Mouse (Mus musculus) liver, embryonic 11.5 days (tissue): ENCODE measurements around the gene Scaf1. TPM values are rescaled to one million over a fixed set of nuclear protein-coding genes. Genes with fewer than 3 reads are reported as not detected.

Experiments used
- ATAC-seq: fragments of 200-750 bp; cut with Nextera tagmentation; replicated peaks from 2 replicates; pipeline ENCODE4 v1.8.0; 2017; ENCODE audit warnings: moderate number of reproducible peaks, mild to moderate bottlenecking, moderate TSS enrichment, moderate library complexity; ENCODE audit not compliant: low FRiP score
- DNase-seq: peaks from one replicate; pipeline ENCODE4 v3.0.0-alpha.2; 2017; ENCODE audit warnings: low spot score
- H3K27ac ChIP-seq: fragments of 300-500 bp; sonication (generic); 2 replicates; pipeline ENCODE4 v1.5.1; 2014; ENCODE audit warnings: mild to moderate bottlenecking, low read depth, low read length, control low read depth
- H3K27me3 ChIP-seq: fragments of 300-500 bp; sonication (generic); replicated peaks from 2 replicates; pipeline ENCODE4 v1.6.1; 2014; ENCODE audit warnings: low read length, mixed read lengths; ENCODE audit not compliant: control insufficient read depth, insufficient read depth
- H3K36me3 ChIP-seq: fragments of 300-500 bp; sonication (generic); 2 replicates; pipeline ENCODE4 v1.6.1; 2014; ENCODE audit warnings: mild to moderate bottlenecking, low read length, moderate library complexity, mixed read lengths; ENCODE audit not compliant: control insufficient read depth, insufficient read depth
- H3K4me1 ChIP-seq: fragments of 300-500 bp; sonication (generic); replicated peaks from 2 replicates; pipeline ENCODE4 v1.6.1; 2014; ENCODE audit warnings: low read length, mixed read lengths; ENCODE audit not compliant: control insufficient read depth, insufficient read depth
- H3K4me2 ChIP-seq: fragments of 300-500 bp; sonication (generic); 2 replicates; pipeline ENCODE4 v1.6.1; 2014; ENCODE audit warnings: mild to moderate bottlenecking, control low read depth, moderate library complexity
- H3K4me3 ChIP-seq: fragments of 300-500 bp; sonication (generic); 2 replicates; pipeline ENCODE4 v1.5.1; 2014; ENCODE audit warnings: low read depth, low read length, control low read depth
- H3K9ac ChIP-seq: fragments of 300-500 bp; sonication (generic); 2 replicates; pipeline ENCODE4 v1.6.1; 2014; ENCODE audit warnings: low read depth, low read length, control low read depth
- H3K9me3 ChIP-seq: fragments of 300-500 bp; sonication (generic); 2 replicates; pipeline ENCODE4 v1.6.1; 2016; ENCODE audit warnings: low read length, inconsistent platforms, mixed read lengths; ENCODE audit not compliant: control insufficient read depth
- WGBS: fragments of 180-500 bp; shearing (Covaris S2); extraction: QIAGEN DNeasy Blood & Tissue Kit; methylation state at CpG from one replicate; pipeline ENCODE4 v1.1.7; 2014; 5-methylcytosine and 5-hydroxymethylcytosine counted together
- polyA plus RNA-seq: library from polyadenylated mRNA; unstranded; fragments of >200 nt; fragmentation: Nextera tagmentation; extraction: Ambion mirVana; gene quantifications from 2 replicates; pipeline ENCODE4 v1.2.1, GENCODE M21; 2014

Scaf1 gene
- polyA plus RNA-seq, 1 experiment from 2014 or later = 40.1 TPM

DNA sequence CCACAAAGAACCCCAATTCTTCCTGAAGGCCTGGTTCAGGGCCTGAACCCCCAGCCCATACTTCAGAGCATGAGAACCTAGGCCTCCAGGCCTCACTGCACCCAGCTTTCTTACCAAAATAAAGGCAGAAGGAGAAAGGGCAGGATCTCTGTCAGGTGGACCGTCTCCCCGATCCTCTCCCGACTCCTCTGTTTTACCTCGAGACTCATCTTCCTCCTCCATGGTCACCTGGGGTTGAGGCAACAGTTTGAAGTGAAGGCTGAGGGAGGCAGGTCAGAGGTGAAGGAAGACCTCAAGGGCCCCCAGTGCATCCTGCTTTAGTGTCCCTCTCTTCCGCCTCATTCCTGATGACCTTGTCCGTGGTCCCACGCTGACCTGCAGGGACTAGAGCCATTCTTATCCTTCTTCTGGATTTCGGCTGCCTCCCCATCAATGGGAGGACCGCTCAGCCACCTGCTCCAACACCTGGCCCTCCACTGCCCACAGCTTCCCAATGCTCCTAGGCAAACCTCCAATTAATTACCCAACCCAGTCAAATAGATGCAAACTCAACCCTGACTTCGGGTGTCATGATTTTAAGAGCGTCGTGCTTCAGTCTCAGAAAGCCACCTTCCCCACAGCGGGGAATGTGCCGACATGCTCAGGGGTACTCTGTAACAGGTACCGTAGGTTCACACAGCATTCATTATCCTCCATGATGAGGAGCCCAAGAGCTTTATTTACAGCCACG is 2.6 kb downstream of the Scaf1 start:
- Histone ChIP-seq H3K9ac (no peak overlapping the region; the same call in 1 of the 2 replicates), H3K36me3 (peaks cover 37% of the 10 kb centered on the region), H3K27me3 (no peaks in the 10 kb centered on the region), H3K9me3 (no peaks in the 10 kb centered on the region), H3K4me3 (no peak overlapping the region), H3K27ac (no peak overlapping the region), H3K4me1 (peaks cover 23% of the 10 kb centered on the region), H3K4me2 (peak overlapping the region; percentile 21; the same call in 1 of the 2 replicates)
- ATAC-seq (no peak), DNase-seq (no peak)
- WGBS = 95% methylated on average over 16 of the region's 16 CpGs

DNA sequence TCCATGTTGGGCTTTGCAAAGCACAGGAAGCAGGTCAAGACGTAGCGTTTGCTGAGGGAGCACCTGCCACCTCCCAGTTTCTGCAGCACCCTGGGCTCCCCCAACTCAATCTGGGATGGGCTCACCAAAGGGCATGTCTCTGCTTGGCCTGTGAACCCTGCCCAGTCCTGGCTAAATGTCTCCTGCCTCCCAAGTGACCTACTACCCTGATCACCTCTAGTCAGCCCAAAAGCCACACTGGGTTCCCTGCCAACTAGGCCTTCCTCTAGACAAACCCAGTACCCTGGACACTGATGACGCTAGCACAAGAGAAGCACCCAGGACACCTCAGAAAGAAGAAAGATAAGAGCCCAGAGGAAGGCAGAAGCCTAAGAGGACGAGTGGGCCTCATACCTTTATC is 3.3 kb downstream of the Scaf1 start:
- Histone ChIP-seq H3K4me2 (0 out of 2 replicates have a peak overlapping the region, but pooled peaks have one; percentile 21), H3K9ac (no peak overlapping the region; the same call in 1 of the 2 replicates), H3K27ac (no peak overlapping the region), H3K4me1 (peaks cover 23% of the 10 kb centered on the region), H3K27me3 (no peaks in the 10 kb centered on the region), H3K9me3 (no peaks in the 10 kb centered on the region), H3K4me3 (no peak overlapping the region), H3K36me3 (peaks cover 44% of the 10 kb centered on the region)
- no peak for ATAC-seq
- no peak for DNase-seq
- 74% methylated on average over 4 of the region's 4 CpGs for WGBS

- Histone ChIP-seq H3K4me1 (peaks cover 23% of the 10 kb centered on the region), H3K9ac (no peak overlapping the region), H3K4me3 (no peak overlapping the region), H3K27me3 (no peaks in the 10 kb centered on the region), H3K9me3 (no peaks in the 10 kb centered on the region), H3K27ac (no peak overlapping the region), H3K36me3 (peaks cover 52% of the 10 kb centered on the region), H3K4me2 (no peak overlapping the region)
- DNase-seq (no peak), ATAC-seq (no peak)
- WGBS = 97% methylated on average over 6 of the region's 6 CpGs
Measured at GRCm38 (mm10) chr7:45012011-45012410, 4.2 kb downstream of the Scaf1 start.

DNA sequence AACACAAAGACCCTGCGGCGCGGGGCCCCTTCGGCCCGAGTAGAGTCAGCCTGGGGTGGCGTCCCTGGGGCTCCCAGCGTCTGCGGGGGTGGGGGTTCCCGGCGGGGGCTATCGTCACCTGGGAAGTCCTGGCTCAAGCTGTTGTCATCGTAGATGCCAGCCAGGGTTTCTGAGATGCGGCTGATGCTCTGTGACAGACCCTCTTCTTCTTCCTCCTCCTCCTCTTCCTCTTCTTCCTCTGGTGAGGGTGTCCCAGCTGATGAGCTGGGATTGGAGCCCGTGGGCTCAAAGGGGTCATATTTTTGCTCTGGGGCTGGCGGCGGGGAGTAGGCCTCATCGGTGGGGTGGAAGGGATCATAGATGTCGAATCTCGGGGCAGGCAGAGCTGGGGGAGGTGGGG is 7.8 kb downstream of the Scaf1 start:
- 94% methylated on average over 19 of the region's 19 CpGs for WGBS

DNA sequence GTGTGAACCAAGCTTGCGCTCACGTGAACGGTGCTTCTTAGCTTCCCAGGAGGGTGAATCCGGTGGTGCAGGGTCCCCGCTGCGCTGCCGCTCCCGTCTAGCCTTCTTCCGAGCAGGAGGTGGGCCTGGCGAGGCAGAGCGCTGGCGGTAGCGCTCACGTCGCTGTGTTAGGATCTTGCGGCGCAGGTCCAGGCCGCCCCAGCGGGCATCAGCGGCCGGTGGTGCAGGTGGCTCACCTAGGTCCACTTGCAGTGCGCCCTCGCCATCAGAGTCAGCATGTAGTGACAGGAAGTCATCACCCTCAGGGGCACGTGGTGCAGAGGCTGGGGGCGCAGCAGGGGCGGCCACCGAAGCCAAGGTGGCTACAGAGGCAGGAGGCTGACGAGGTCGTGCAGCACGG is 8.3 kb downstream of the Scaf1 start:
- DNase-seq = no peak
- ATAC-seq = no peak
- WGBS = 96% methylated on average over 30 of the region's 30 CpGs

More for the DNA sequence above, 7.8 kb downstream of the Scaf1 start:
- Histone ChIP-seq H3K9me3 (no peaks in the 10 kb centered on the region), H3K4me1 (peaks cover 7% of the 10 kb centered on the region; the same call in 1 of the 2 replicates), H3K27me3 (no peaks in the 10 kb centered on the region), H3K9ac (no peak overlapping the region), H3K36me3 (peaks cover 83% of the 10 kb centered on the region), H3K27ac (no peak overlapping the region), H3K4me2 (no peak overlapping the region), H3K4me3 (no peak overlapping the region)
- ATAC-seq (no peak), DNase-seq (no peak)

DNA sequence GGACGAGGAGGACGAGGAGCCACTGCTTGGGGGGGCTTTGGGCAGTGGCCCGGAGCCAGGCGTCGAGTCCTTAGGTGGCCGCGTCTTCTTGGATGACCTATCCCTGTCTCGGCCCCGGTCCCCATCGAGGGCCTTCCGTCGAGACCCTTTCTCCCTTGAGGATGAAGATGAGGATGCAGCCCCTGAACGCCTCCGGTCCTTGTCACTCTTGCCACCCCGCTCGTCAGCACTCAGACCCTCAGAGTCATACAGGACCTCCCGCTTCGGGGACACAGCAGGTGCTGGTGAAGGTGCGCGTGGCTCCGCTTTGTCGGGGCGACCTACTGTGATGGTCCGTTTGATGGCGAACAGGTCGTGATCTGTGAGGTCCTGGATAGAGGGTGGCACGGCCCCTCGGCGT is 9.0 kb downstream of the Scaf1 start:
- Histone ChIP-seq H3K9me3 (no peaks in the 10 kb centered on the region), H3K27ac (no peak overlapping the region), H3K9ac (no peak overlapping the region), H3K4me3 (no peak overlapping the region), H3K4me1 (no peaks in the 10 kb centered on the region), H3K36me3 (peaks cover 84% of the 10 kb centered on the region), H3K4me2 (no peak overlapping the region), H3K27me3 (no peaks in the 10 kb centered on the region)
- ATAC-seq (no peak), DNase-seq (no peak)
- WGBS = 95% methylated on average over 29 of the region's 29 CpGs

More for the DNA sequence above, 8.3 kb downstream of the Scaf1 start:
- H3K27me3 ChIP-seq = no peaks in the 10 kb centered on the region
- no peak overlapping the region for H3K9ac ChIP-seq
- H3K27ac ChIP-seq = no peak overlapping the region
- peaks cover 2% of the 10 kb centered on the region; the same call in 1 of the 2 replicates for H3K4me1 ChIP-seq
- H3K9me3 ChIP-seq = no peaks in the 10 kb centered on the region
- peaks cover 83% of the 10 kb centered on the region for H3K36me3 ChIP-seq
- H3K4me3 ChIP-seq = no peak overlapping the region
- H3K4me2 ChIP-seq = no peak overlapping the region

DNA sequence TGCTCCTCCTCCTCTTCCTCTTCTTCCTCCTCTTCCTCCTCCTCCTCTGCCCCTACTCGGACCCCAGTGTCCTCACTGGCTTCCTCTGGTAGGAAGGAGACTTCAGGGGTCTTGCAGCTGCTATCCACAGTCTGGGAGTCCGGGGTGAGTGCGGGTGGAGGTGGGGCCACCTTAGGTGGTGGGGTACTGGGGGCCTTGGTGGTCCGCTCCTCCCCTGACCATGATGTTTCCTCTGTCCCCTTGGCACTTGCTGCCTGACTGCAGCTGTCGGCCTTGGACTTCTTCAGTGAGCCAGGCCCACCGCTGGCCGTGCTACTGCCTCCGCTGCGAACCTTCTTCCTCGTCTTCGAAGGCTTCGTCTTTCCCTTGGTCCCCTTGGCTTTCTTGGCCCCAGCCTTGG is 9.7 kb downstream of the Scaf1 start:
- Histone ChIP-seq H3K9me3 (no peaks in the 10 kb centered on the region), H3K4me3 (no peak overlapping the region), H3K4me1 (no peaks in the 10 kb centered on the region), H3K27me3 (no peaks in the 10 kb centered on the region), H3K27ac (no peak overlapping the region), H3K36me3 (peaks cover 84% of the 10 kb centered on the region), H3K4me2 (no peak overlapping the region), H3K9ac (no peak overlapping the region)
- WGBS = 88% methylated on average over 12 of the region's 12 CpGs
- DNase-seq (no peak), ATAC-seq (no peak)

DNA sequence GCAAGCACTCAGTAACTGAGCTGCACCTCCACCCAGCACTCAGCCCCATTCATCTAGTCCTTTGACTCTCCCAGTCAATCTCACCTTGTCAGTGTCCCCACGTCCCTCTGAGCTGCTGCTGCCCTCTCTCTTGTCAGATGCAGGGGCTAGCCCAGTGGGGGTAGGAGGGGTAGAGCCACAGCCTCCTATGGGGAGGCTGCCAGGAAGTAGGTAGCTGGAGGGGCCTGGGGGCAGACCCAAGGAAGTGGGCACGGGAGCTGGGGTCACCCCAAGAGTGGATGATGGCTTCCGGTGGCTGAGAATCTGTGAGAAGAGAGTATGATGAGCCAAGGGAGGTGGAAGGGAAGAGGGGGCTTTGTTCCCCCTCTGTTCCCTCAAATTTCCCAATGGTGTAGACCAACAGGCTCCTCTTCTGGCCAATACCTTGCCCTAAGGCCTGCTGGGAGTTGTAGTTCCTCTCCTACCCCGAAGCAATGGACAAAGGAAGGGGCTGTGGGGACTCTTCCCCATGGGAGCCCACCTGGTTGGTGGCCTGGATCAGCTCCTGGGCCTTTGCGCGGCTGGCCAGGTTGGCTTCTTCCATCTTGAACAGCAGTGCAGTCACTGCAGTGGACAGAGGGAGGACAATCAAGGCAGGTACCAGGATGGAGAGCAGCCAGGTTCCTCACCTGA is 10.7 kb downstream of the Scaf1 start:
- H3K9ac ChIP-seq = no peak overlapping the region
- DNase-seq = no peak

More for the DNA sequence above, 10.7 kb downstream of the Scaf1 start:
- no peak for ATAC-seq
- Histone ChIP-seq H3K27ac (no peak overlapping the region), H3K27me3 (no peaks in the 10 kb centered on the region), H3K36me3 (peaks cover 91% of the 10 kb centered on the region), H3K4me1 (peaks cover 3% of the 10 kb centered on the region; the same call in 1 of the 2 replicates), H3K9me3 (no peaks in the 10 kb centered on the region), H3K4me2 (no peak overlapping the region), H3K4me3 (no peak overlapping the region)
- 88% methylated on average over 6 of the region's 6 CpGs for WGBS
